ENCODE assay signal across 1 mouse cellular context in the genomic region with DNA sequence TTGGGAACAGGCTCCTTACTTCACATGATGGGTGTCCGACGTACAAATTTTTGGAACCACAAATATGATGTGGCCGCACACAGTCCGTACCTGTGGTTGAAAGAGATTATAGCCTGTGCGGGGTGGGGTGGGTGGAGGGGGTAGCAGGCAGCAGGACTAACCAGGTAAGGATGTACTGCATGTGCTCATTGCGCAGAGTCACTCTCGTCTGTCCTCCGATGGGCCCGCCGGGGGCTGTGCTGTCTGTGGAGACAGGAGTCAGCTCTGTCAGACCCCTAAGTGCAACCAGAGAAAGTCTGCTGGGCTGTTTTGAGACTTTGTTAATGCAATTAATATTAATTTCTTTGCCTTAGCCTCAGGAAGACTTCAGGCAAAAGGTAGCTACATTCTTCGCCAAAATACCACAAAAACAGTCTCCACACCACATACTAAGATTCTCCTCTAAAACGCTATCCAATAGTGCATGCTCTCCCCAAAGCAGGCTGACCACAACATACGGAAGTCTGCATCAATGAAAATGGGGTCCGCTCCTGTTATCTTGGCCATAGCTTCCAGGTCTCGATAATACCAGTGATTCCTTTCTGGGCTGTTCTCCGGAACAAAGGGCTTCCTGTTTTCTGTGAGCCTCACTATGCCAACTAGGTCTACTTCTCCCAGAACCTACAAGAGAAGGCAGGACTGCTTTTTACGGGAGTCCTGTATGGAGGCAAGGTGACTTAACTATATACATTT.
TF ChIP-seq lines count a peak whose summit lies in the region.

No protein-coding gene starts in this region.

TF ChIP-seq in ES-E14, 5 proteins besides CTCF, POLR2A, EP300 and RAD21 (continued from another document):
- TF ChIP-seq CHD2 (IDR thresholded peaks at IDR 0.05; ENCODE audit: low read depth, low read length) = no peak
- TF ChIP-seq ZNF384 (IDR thresholded peaks at IDR 0.05; ENCODE audit: low read depth, low read length) = no peak
- TF ChIP-seq ZC3H11A (IDR thresholded peaks at IDR 0.05; ENCODE audit: borderline replicate concordance, low read depth, low read length) = no peak
